Mouse (Mus musculus): ENCODE results near the gene Pebp1. TPM values are rescaled to one million over a fixed set of nuclear protein-coding genes. Genes with fewer than 3 reads are reported as not detected.
"Not testable (repeated sequence)": the region's sequence is repeated elsewhere in the genome, so short reads cannot be mapped to it uniquely, and the experiment has no call there.

Gene Pebp1
- polyA plus RNA-seq, 1 experiment = 687 TPM

- Histone ChIP-seq H3K4me1 (peaks cover 6% of the 10 kb centered on the region), H3K4me3 (replicated peaks) (peak overlapping the region; percentile 84)
These were observed 20.3 kb upstream of the Pebp1 start for GRCm38 (mm10) chr5:117307699-117308098.

GRCm38 (mm10) chr5:117306826-117307225 is 19.4 kb upstream of the Pebp1 start:
- H3K36me3 ChIP-seq (replicated peaks; ENCODE audit: low read length) = no peaks in the 10 kb centered on the region
- TF ChIP-seq FLI1 (IDR thresholded peaks at IDR 0.05; ENCODE audit: low read length) = no peak
- TF ChIP-seq GATA1 (IDR thresholded peaks at IDR 0.05; ENCODE audit: borderline replicate concordance, low read length) = no peak

More at GRCm38 (mm10) chr5:117307699-117308098, 20.3 kb upstream of the Pebp1 start:
- peaks cover 6% of the 10 kb centered on the region; the same call in 1 of the 2 replicates for H3K9me3 ChIP-seq
- TF ChIP-seq FLI1 (IDR thresholded peaks at IDR 0.05; ENCODE audit: low read length) (no peak), GATA1 (IDR thresholded peaks at IDR 0.05; ENCODE audit: borderline replicate concordance, low read length) (no peak)
- H3K27me3 ChIP-seq (replicated peaks) = peaks cover 15% of the 10 kb centered on the region
- no peaks in the 10 kb centered on the region for H3K36me3 ChIP-seq (replicated peaks; ENCODE audit: low read length)

GRCm38 (mm10) chr5:117305754-117306153 is 18.3 kb upstream of the Pebp1 start:
- Histone ChIP-seq H3K9me3 (peaks cover 6% of the 10 kb centered on the region; the same call in 1 of the 2 replicates), H3K36me3 (replicated peaks; ENCODE audit: low read length) (no peaks in the 10 kb centered on the region), H3K4me1 (peaks cover 6% of the 10 kb centered on the region), H3K27me3 (replicated peaks) (peaks cover 13% of the 10 kb centered on the region), H3K4me3 (replicated peaks) (no peak overlapping the region)
- TF ChIP-seq GATA1 (IDR thresholded peaks at IDR 0.05; ENCODE audit: borderline replicate concordance, low read length) (no peak), FLI1 (IDR thresholded peaks at IDR 0.05; ENCODE audit: low read length) (no peak)

More at GRCm38 (mm10) chr5:117306826-117307225, 19.4 kb upstream of the Pebp1 start:
- Histone ChIP-seq H3K27me3 (replicated peaks) (peaks cover 15% of the 10 kb centered on the region), H3K9me3 (peaks cover 6% of the 10 kb centered on the region; the same call in 1 of the 2 replicates), H3K4me3 (replicated peaks) (no peak overlapping the region), H3K4me1 (peaks cover 6% of the 10 kb centered on the region)

- Histone ChIP-seq H3K27me3 (replicated peaks) (peaks cover 7% of the 10 kb centered on the region), H3K9me3 (peaks cover 6% of the 10 kb centered on the region; the same call in 1 of the 2 replicates), H3K4me1 (peaks cover 6% of the 10 kb centered on the region), H3K36me3 (replicated peaks; ENCODE audit: low read length) (no peaks in the 10 kb centered on the region), H3K4me3 (replicated peaks) (no peak overlapping the region)
- TF ChIP-seq GATA1 (IDR thresholded peaks at IDR 0.05; ENCODE audit: borderline replicate concordance, low read length) (no peak), FLI1 (IDR thresholded peaks at IDR 0.05; ENCODE audit: low read length) (no peak)
These were observed 17.5 kb upstream of the Pebp1 start for GRCm38 (mm10) chr5:117304947-117305346.

GRCm38 (mm10) chr5:117303691-117304579 is 16.5 kb upstream of the Pebp1 start:
- no peak for TF ChIP-seq GATA1 (IDR thresholded peaks at IDR 0.05; ENCODE audit: borderline replicate concordance, low read length)
- TF ChIP-seq FLI1 (IDR thresholded peaks at IDR 0.05; ENCODE audit: low read length) = no peak
- H3K36me3 ChIP-seq (replicated peaks; ENCODE audit: low read length) = no peaks in the 10 kb centered on the region
- peaks cover 6% of the 10 kb centered on the region for H3K27me3 ChIP-seq (replicated peaks)
- peaks cover 6% of the 10 kb centered on the region; the same call in 1 of the 2 replicates for H3K9me3 ChIP-seq
- H3K4me3 ChIP-seq (replicated peaks) = no peak overlapping the region
- H3K4me1 ChIP-seq = peaks cover 6% of the 10 kb centered on the region

GRCm38 (mm10) chr5:117302899-117303298 is 15.5 kb upstream of the Pebp1 start:
- peaks cover 5% of the 10 kb centered on the region for H3K4me1 ChIP-seq
- peaks cover 6% of the 10 kb centered on the region; the same call in 1 of the 2 replicates for H3K9me3 ChIP-seq
- no peaks in the 10 kb centered on the region for H3K36me3 ChIP-seq (replicated peaks; ENCODE audit: low read length)
- H3K4me3 ChIP-seq (replicated peaks) = no peak overlapping the region
- TF ChIP-seq FLI1 (IDR thresholded peaks at IDR 0.05; ENCODE audit: low read length) (no peak), GATA1 (IDR thresholded peaks at IDR 0.05; ENCODE audit: borderline replicate concordance, low read length) (no peak)
- peaks cover 6% of the 10 kb centered on the region for H3K27me3 ChIP-seq (replicated peaks)

GRCm38 (mm10) chr5:117295011-117295410 is 7.6 kb upstream of the Pebp1 start:
- Histone ChIP-seq H3K4me3 (replicated peaks) (no peak overlapping the region), H3K36me3 (replicated peaks; ENCODE audit: low read length) (no peaks in the 10 kb centered on the region), H3K4me1 (no peaks in the 10 kb centered on the region), H3K9me3 (peaks cover 11% of the 10 kb centered on the region), H3K27me3 (replicated peaks) (peaks cover 2% of the 10 kb centered on the region)
- no peak for TF ChIP-seq GATA1 (IDR thresholded peaks at IDR 0.05; ENCODE audit: borderline replicate concordance, low read length)
- TF ChIP-seq FLI1 (IDR thresholded peaks at IDR 0.05; ENCODE audit: low read length) = no peak

- not testable (repeated sequence) for H3K27me3 ChIP-seq (replicated peaks); H3K36me3 ChIP-seq (replicated peaks; ENCODE audit: low read length); H3K4me1 ChIP-seq; H3K4me3 ChIP-seq (replicated peaks)
- peaks cover 12% of the 10 kb centered on the region for H3K9me3 ChIP-seq
These were observed 6.4 kb upstream of the Pebp1 start for GRCm38 (mm10) chr5:117293776-117294175.

GRCm38 (mm10) chr5:117292547-117292946 is 5.1 kb upstream of the Pebp1 start:
- no peak for TF ChIP-seq FLI1 (IDR thresholded peaks at IDR 0.05; ENCODE audit: low read length)
- no peak for TF ChIP-seq GATA1 (IDR thresholded peaks at IDR 0.05; ENCODE audit: borderline replicate concordance, low read length)
- Histone ChIP-seq H3K4me1 (peaks cover 10% of the 10 kb centered on the region), H3K27me3 (replicated peaks) (peaks cover 2% of the 10 kb centered on the region), H3K36me3 (replicated peaks; ENCODE audit: low read length) (no peaks in the 10 kb centered on the region), H3K4me3 (replicated peaks) (no peak overlapping the region), H3K9me3 (peaks cover 12% of the 10 kb centered on the region)

- H3K27me3 ChIP-seq (replicated peaks) = peaks cover 2% of the 10 kb centered on the region
These were observed 3.9 kb upstream of the Pebp1 start for GRCm38 (mm10) chr5:117291312-117291711.

More at GRCm38 (mm10) chr5:117291312-117291711, 3.9 kb upstream of the Pebp1 start:
- Histone ChIP-seq H3K36me3 (replicated peaks; ENCODE audit: low read length) (no peaks in the 10 kb centered on the region), H3K4me1 (peaks cover 16% of the 10 kb centered on the region), H3K4me3 (replicated peaks) (no peak overlapping the region), H3K9me3 (peaks cover 12% of the 10 kb centered on the region)
- no peak for TF ChIP-seq GATA1 (IDR thresholded peaks at IDR 0.05; ENCODE audit: borderline replicate concordance, low read length)
- TF ChIP-seq FLI1 (IDR thresholded peaks at IDR 0.05; ENCODE audit: low read length) = no peak
